Mouse (Mus musculus) liver, embryonic 12.5 days (tissue): Measurements from ENCODE around the gene B9d1. TPM values are rescaled to one million over a fixed set of nuclear protein-coding genes. Genes with fewer than 3 reads are reported as not detected.

Source experiments
- ATAC-seq: fragments of 200-750 bp; cut with Nextera tagmentation; 2 replicates; pipeline ENCODE4 v1.8.0; 2017; ENCODE audit warnings: moderate number of reproducible peaks, mild to moderate bottlenecking, moderate library complexity
- H3K27ac ChIP-seq: fragments of 300-500 bp; sonication (generic); 2 replicates; pipeline ENCODE4 v1.5.1; 2016; ENCODE audit warnings: mild to moderate bottlenecking
- H3K27me3 ChIP-seq: fragments of 300-500 bp; sonication (generic); replicated peaks from 2 replicates; pipeline ENCODE4 v1.6.1; 2016; ENCODE audit warnings: mild to moderate bottlenecking, moderate library complexity
- H3K36me3 ChIP-seq: fragments of 300-500 bp; sonication (generic); 2 replicates; pipeline ENCODE4 v1.6.1; 2016; ENCODE audit warnings: mild to moderate bottlenecking, moderate library complexity
- H3K4me1 ChIP-seq: fragments of 300-500 bp; sonication (generic); 2 replicates; pipeline ENCODE4 v1.6.1; 2016
- H3K4me2 ChIP-seq: fragments of 300-500 bp; sonication (generic); 2 replicates; pipeline ENCODE4 v1.6.1; 2016; ENCODE audit warnings: mild to moderate bottlenecking, moderate library complexity
- H3K4me3 ChIP-seq: fragments of 300-500 bp; sonication (generic); 2 replicates; pipeline ENCODE4 v1.5.1; 2016; ENCODE audit warnings: mild to moderate bottlenecking, moderate library complexity
- H3K9ac ChIP-seq: fragments of 300-500 bp; sonication (generic); 2 replicates; pipeline ENCODE4 v1.6.1; 2016; ENCODE audit warnings: mild to moderate bottlenecking, moderate library complexity
- H3K9me3 ChIP-seq: fragments of 300-500 bp; sonication (generic); replicated peaks from 2 replicates; pipeline ENCODE4 v1.6.1; 2016; ENCODE audit warnings: mild to moderate bottlenecking, moderate library complexity
- WGBS: fragments of 180-500 bp; shearing (Covaris S2); methylation state at CpG from one replicate; pipeline ENCODE4 v1.1.7; 2016; ENCODE audit not compliant: insufficient replicate concordance; 5-methylcytosine and 5-hydroxymethylcytosine counted together
- polyA plus RNA-seq: library from polyadenylated mRNA; unstranded; fragments of >200 nt; fragmentation: Nextera tagmentation; extraction: Ambion mirVana; gene quantifications from 2 replicates; pipeline ENCODE4 v1.2.1, GENCODE M21; 2016

The B9d1 gene
- polyA plus RNA-seq, 1 experiment from 2014 or later = 4.8 TPM

DNA sequence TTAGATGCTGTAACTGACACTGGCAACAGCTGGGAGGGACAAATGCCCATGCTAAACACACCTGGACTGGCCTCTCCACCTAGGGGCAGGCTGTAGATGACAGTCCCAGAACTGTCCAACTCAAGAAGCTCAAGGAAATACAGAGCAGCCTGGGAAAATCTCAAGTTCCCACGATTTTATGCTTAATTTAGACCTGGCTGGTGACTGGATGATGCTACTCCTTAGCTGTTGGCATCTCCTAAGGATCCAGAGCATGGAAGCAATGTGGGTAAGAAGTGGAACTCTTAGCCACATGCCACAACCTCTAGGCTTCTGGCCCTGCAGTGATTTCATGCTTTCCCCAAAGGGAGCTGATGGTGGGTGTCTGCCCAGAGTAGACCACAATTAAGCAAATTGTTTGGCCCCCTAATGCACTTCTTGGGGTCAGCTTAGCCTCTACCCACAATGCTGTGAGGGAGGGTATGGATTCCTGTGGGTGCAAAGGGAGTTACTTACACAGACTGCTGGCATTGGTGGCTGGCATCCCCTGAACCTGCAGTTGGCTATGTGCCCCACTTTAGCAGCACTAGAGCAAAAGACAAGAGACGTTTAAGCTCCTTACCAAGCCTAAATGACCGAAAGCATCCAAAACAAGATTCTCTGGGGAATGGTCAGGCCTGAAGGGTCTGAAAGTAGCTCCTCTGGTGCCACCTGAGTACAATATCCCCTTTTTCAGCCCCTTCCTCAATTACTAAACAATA lies 48.2 kb downstream of the B9d1 start:
- Histone ChIP-seq H3K4me3 (no peak overlapping the region), H3K36me3 (no peaks in the 10 kb centered on the region), H3K9ac (no peak overlapping the region), H3K4me2 (no peak overlapping the region), H3K27me3 (peaks cover 19% of the 10 kb centered on the region; the same call in 1 of the 2 replicates), H3K27ac (no peak overlapping the region), H3K4me1 (no peaks in the 10 kb centered on the region), H3K9me3 (no peaks in the 10 kb centered on the region)
- 55% methylated on average over 3 of the region's 3 CpGs for WGBS
- no peak for ATAC-seq

DNA sequence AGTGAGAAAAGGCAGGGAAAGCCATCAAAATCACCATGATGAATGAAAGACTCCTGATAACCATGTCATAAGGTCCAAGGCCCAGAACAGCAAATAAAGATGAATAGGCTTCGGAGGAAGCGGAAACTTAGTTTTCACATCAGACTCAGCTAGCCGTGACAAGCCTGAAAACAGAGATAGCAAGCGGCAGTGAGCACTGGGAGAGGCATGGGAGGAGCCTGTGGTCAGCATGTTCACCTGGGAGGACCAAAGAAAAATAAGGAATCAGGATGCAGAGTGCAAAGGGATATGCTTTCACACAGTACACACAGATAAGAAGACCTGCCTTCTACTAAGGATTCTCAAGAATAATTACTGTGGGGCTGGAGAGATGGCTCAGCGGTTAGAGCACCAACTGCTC lies 54.6 kb downstream of the B9d1 start:
- Histone ChIP-seq H3K27me3 (peaks cover 27% of the 10 kb centered on the region), H3K9me3 (no peaks in the 10 kb centered on the region), H3K4me1 (0 out of 2 replicates have a peak, but pooled peaks cover 8% of the 10 kb centered on the region), H3K4me2 (no peak overlapping the region), H3K36me3 (no peaks in the 10 kb centered on the region), H3K9ac (no peak overlapping the region), H3K4me3 (no peak overlapping the region), H3K27ac (no peak overlapping the region)
- 58% methylated on average over 5 of the region's 5 CpGs for WGBS
- no peak for ATAC-seq

DNA sequence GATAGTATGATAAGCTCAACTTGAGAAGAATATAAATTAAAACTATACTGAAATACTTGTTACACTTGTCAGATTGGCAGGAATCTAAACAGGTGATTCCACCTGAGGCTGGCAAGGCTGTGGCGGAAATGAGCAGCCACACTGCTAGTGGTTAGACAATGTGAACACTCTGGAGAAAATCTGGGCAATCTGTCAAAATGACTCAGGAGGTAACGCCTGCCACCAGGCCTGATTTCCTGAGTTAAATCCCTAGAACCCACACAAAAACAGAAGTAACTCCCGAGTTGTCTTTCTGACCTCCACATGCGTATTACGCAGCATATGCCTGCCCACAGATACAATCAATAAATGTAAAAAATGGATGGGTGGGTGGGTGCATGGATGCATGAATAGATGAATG lies 57.5 kb downstream of the B9d1 start:
- Histone ChIP-seq H3K36me3 (no peaks in the 10 kb centered on the region), H3K4me2 (no peak overlapping the region), H3K4me3 (no peak overlapping the region), H3K9me3 (no peaks in the 10 kb centered on the region), H3K27ac (no peak overlapping the region), H3K4me1 (0 out of 2 replicates have a peak, but pooled peaks cover 8% of the 10 kb centered on the region), H3K9ac (no peak overlapping the region), H3K27me3 (peaks cover 39% of the 10 kb centered on the region)
- WGBS = 31% methylated on average over 5 of the region's 5 CpGs
- no peak for ATAC-seq

Other genes with a start within 250 kb of the B9d1 start
- 19.5 and 24.5 TPM in 2 replicates for gene Aldh3a2, start 237.7 kb upstream of the B9d1 start, polyA plus RNA-seq
- 0.12 TPM in 1 of 2 replicates, not detected in the other for gene Slc47a2, start 162.3 kb upstream of the B9d1 start, polyA plus RNA-seq
- 2.5 TPM in 2 replicates for gene Slc47a1, start 126.8 kb upstream of the B9d1 start, polyA plus RNA-seq
- 0.13 and 0.14 TPM in 2 replicates for gene Rnf112, start 51.0 kb upstream of the B9d1 start, polyA plus RNA-seq
- gene Mfap4, start 19.7 kb upstream of the B9d1 start, polyA plus RNA-seq = 11.0 and 16.3 TPM in 2 replicates
- gene Mapk7, start 10.7 kb upstream of the B9d1 start, polyA plus RNA-seq = 12.9 and 14.8 TPM in 2 replicates
- gene Epn2, start 74.5 kb downstream of the B9d1 start, polyA plus RNA-seq = 5.2 and 6.2 TPM in 2 replicates
- gene Grap, start 148.1 kb downstream of the B9d1 start, polyA plus RNA-seq = 6.4 and 8.8 TPM in 2 replicates
- gene Fam83g, start 178.9 kb downstream of the B9d1 start, polyA plus RNA-seq = 8.2 and 8.5 TPM in 2 replicates
- gene Slc5a10, start 215.7 kb downstream of the B9d1 start, polyA plus RNA-seq = not detected in 2 replicates